Mouse (Mus musculus) stomach, embryonic 15.5 days (tissue): ENCODE results near the gene Nme2. TPM values are rescaled to one million over a fixed set of nuclear protein-coding genes. Genes with fewer than 3 reads are reported as not detected.

Source experiments
- ATAC-seq: fragments of 200-750 bp; cut with Nextera tagmentation; 2 replicates; pipeline ENCODE4 v1.8.0; 2017; ENCODE audit warnings: low read depth, moderate number of reproducible peaks, moderate TSS enrichment; ENCODE audit not compliant: insufficient read depth, low FRiP score
- H3K27ac ChIP-seq: fragments of 300-500 bp; sonication (generic); 2 replicates; pipeline ENCODE4 v1.5.1; 2015; ENCODE audit warnings: mild to moderate bottlenecking, inconsistent platforms
- H3K27me3 ChIP-seq: fragments of 300-500 bp; sonication (generic); replicated peaks from 2 replicates; pipeline ENCODE4 v1.6.1; 2015; ENCODE audit warnings: inconsistent platforms
- H3K36me3 ChIP-seq: fragments of 300-500 bp; sonication (generic); 2 replicates; pipeline ENCODE4 v1.6.1; 2015; ENCODE audit warnings: inconsistent platforms
- H3K4me1 ChIP-seq: fragments of 300-500 bp; sonication (generic); 2 replicates; pipeline ENCODE4 v1.6.1; 2015; ENCODE audit warnings: inconsistent platforms
- H3K4me2 ChIP-seq: fragments of 300-500 bp; sonication (generic); 2 replicates; pipeline ENCODE4 v1.6.1; 2015; ENCODE audit warnings: mild to moderate bottlenecking, inconsistent platforms
- H3K4me3 ChIP-seq: fragments of 300-500 bp; sonication (generic); replicated peaks from 2 replicates; pipeline ENCODE4 v1.5.1; 2015; ENCODE audit warnings: inconsistent platforms
- H3K9ac ChIP-seq: fragments of 300-500 bp; sonication (generic); 2 replicates; pipeline ENCODE4 v1.6.1; 2015; ENCODE audit warnings: inconsistent platforms
- H3K9me3 ChIP-seq: fragments of 300-500 bp; sonication (generic); 2 replicates; pipeline ENCODE4 v1.6.1; 2016; ENCODE audit warnings: inconsistent platforms
- WGBS: fragments of 180-500 bp; shearing (Covaris S2); methylation state at CpG from one replicate; pipeline ENCODE4 v1.1.7; 2015; 5-methylcytosine and 5-hydroxymethylcytosine counted together
- polyA plus RNA-seq: library from polyadenylated mRNA; unstranded; fragments of >200 nt; fragmentation: Nextera tagmentation; extraction: Ambion mirVana; gene quantifications from 2 replicates; pipeline ENCODE4 v1.2.1, GENCODE M21; 2015

The Nme2 gene
- polyA plus RNA-seq, 1 experiment from 2014 or later = 266 TPM

DNA sequence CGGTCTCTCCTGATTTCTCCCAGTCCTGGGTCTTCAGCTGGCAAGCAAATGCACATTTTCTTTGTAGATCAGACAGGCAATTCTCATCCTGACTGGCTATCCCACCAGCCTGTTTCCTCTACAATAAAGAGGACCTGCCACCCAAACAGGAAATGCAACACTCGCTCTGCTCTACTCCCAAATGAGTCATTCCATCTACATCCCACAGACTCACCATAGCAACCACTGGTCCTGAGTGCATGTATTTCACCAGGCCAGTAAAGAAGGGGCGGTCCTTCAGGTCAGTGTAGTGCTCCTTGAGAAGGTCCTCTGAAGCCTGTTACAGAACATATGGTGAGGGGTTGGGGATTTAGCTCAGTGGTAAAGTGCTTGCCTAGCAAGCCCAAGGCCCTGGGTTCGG lies 7.0 kb upstream of the Nme2 start:
- peaks cover 41% of the 10 kb centered on the region for H3K36me3 ChIP-seq
- WGBS = 86% methylated on average over 4 of the region's 4 CpGs
- ATAC-seq = no peak

DNA sequence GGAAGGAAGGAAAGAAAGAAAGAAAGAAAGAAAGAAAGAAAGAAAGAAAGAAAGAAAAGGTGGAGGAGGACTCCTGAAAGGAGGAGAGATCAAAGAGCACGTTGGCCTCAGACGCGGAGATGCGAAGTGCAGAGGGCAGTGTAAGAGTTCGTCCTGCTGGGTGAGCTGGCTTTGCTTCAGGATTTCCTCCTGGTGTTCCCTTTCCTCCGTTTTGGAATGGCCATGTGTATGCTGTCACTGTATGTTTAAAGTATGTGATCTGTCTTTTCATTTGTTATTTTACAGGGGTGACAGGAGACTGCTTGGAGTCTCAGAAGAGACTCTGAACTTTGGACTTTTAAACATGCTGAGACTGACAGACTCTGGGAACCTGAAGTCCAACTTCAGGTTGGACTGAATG lies 5.4 kb upstream of the Nme2 start:
- H3K4me1 ChIP-seq = peaks cover 5% of the 10 kb centered on the region
- H3K27me3 ChIP-seq = no peaks in the 10 kb centered on the region
- 74% methylated on average over 6 of the region's 6 CpGs for whole genome bisulfite sequencing
- ATAC-seq = no peak
- H3K36me3 ChIP-seq = peaks cover 46% of the 10 kb centered on the region
- H3K4me2 ChIP-seq = no peak overlapping the region
- H3K27ac ChIP-seq = no peak overlapping the region
- H3K9me3 ChIP-seq = no peaks in the 10 kb centered on the region
- no peak overlapping the region for H3K9ac ChIP-seq
- no peak overlapping the region for H3K4me3 ChIP-seq

More for the DNA sequence above, 7.0 kb upstream of the Nme2 start:
- no peak overlapping the region for H3K4me3 ChIP-seq
- H3K27me3 ChIP-seq = no peaks in the 10 kb centered on the region
- no peak overlapping the region for H3K9ac ChIP-seq
- no peak overlapping the region for H3K27ac ChIP-seq
- no peaks in the 10 kb centered on the region for H3K9me3 ChIP-seq
- 0 out of 2 replicates have a peak, but pooled peaks cover 5% of the 10 kb centered on the region for H3K4me1 ChIP-seq
- no peak overlapping the region for H3K4me2 ChIP-seq

- no peaks in the 10 kb centered on the region for H3K27me3 ChIP-seq
- H3K9ac ChIP-seq = no peak overlapping the region
- H3K4me2 ChIP-seq = no peak overlapping the region
- 75% methylated on average over 4 of the region's 4 CpGs for WGBS
- H3K9me3 ChIP-seq = no peaks in the 10 kb centered on the region
- no peak for ATAC-seq
- peaks cover 21% of the 10 kb centered on the region for H3K36me3 ChIP-seq
- H3K4me1 ChIP-seq = peaks cover 26% of the 10 kb centered on the region
- H3K27ac ChIP-seq = no peak overlapping the region
- H3K4me3 ChIP-seq = no peak overlapping the region
Observed at GRCm38 (mm10) chr11:93957746-93958145, 1.7 kb upstream of the Nme2 start.

DNA sequence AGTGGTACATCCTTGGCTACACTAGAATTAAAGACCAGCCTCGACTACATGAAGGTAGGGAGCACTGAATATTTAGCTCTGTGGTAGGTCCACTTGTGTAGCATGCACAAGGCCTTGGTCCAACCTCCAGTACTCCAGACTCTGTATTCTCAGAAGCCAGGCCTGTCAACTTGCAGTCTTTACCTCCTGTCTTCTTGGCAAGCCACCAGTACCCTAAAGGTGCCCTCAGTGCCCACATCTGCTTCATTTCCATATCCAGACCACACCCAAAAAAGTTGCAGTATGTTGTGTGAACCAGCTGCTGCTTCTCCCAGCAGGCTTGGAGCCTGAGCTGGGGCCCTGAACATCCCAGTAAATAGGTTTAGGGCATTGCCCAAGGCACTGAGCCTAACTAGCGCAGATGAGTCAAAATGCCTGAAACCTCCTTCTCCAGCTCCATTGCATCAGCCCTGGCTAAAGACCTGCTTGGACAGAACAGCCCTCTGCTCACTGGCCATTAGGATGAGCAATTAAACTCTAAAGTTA lies 1.0 kb upstream of the Nme2 start:
- WGBS = 88% methylated on average over 2 of the region's 2 CpGs
- H3K36me3 ChIP-seq = peaks cover 24% of the 10 kb centered on the region
- H3K27ac ChIP-seq = peak overlapping the region; percentile 93; the same call in 1 of the 2 replicates
- no peak overlapping the region for H3K9ac ChIP-seq
- no peak overlapping the region for H3K4me3 ChIP-seq
- H3K4me1 ChIP-seq = peaks cover 30% of the 10 kb centered on the region
- no peak for ATAC-seq
- no peak overlapping the region for H3K4me2 ChIP-seq
- no peaks in the 10 kb centered on the region for H3K9me3 ChIP-seq
- H3K27me3 ChIP-seq = no peaks in the 10 kb centered on the region

- ATAC-seq = peak; percentile 97
- Histone ChIP-seq H3K27ac (peak overlapping the region; percentile 93), H3K9me3 (no peaks in the 10 kb centered on the region), H3K36me3 (peaks cover 13% of the 10 kb centered on the region), H3K4me3 (peak overlapping the region; percentile 76), H3K27me3 (no peaks in the 10 kb centered on the region), H3K4me1 (peaks cover 30% of the 10 kb centered on the region), H3K4me2 (peak overlapping the region; percentile 81), H3K9ac (peak overlapping the region; percentile 70)
- WGBS = under 1% methylated on average over 65 of the region's 67 CpGs
Observed at GRCm38 (mm10) chr11:93955256-93956150, 556 bp downstream of the Nme2 start.

GRCm38 (mm10) chr11:93954738-93955255 lies 1.3 kb downstream of the Nme2 start:
- peak overlapping the region; percentile 93 for H3K27ac ChIP-seq
- H3K4me3 ChIP-seq = peak overlapping the region; percentile 76
- H3K4me2 ChIP-seq = peak overlapping the region; percentile 81
- peaks cover 7% of the 10 kb centered on the region; the same call in 1 of the 2 replicates for H3K36me3 ChIP-seq
- no peak for ATAC-seq
- 34% methylated on average over 13 of the region's 13 CpGs for WGBS
- peaks cover 30% of the 10 kb centered on the region for H3K4me1 ChIP-seq
- H3K27me3 ChIP-seq = no peaks in the 10 kb centered on the region
- H3K9me3 ChIP-seq = no peaks in the 10 kb centered on the region
- peak overlapping the region; percentile 70 for H3K9ac ChIP-seq

DNA sequence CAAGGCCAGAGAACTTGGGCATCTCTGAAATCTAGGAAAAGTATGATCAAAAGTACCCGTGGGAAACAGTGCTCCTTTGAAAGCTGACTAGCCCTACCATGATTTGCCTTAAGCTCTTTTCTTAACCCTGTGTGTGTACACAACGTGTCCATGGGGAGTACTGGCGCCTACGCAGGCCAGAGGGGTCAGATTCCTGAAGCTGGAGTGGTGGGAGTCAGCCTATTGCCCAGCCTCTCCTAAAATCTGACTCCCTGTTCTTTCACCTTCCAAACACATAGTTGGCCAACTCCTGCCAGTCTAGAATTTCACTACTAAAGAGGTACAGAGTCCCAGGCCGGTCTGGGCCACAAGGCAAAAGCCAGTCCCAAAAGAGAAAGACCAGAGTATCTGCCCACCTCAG lies 3.7 kb downstream of the Nme2 start:
- H3K9me3 ChIP-seq = no peaks in the 10 kb centered on the region
- WGBS = 62% methylated on average over 5 of the region's 5 CpGs
- peaks cover 11% of the 10 kb centered on the region; the same call in 1 of the 2 replicates for H3K36me3 ChIP-seq
- no peak overlapping the region for H3K9ac ChIP-seq
- H3K27ac ChIP-seq = no peak overlapping the region
- peaks cover 30% of the 10 kb centered on the region for H3K4me1 ChIP-seq
- no peak overlapping the region for H3K4me2 ChIP-seq
- no peak for ATAC-seq
- H3K27me3 ChIP-seq = no peaks in the 10 kb centered on the region
- H3K4me3 ChIP-seq = no peak overlapping the region

GRCm38 (mm10) chr11:93950045-93950444 lies 6.0 kb downstream of the Nme2 start:
- Histone ChIP-seq H3K4me1 (peaks cover 21% of the 10 kb centered on the region; the same call in 1 of the 2 replicates), H3K27me3 (no peaks in the 10 kb centered on the region), H3K9ac (no peak overlapping the region), H3K4me3 (no peak overlapping the region), H3K36me3 (peaks cover 11% of the 10 kb centered on the region; the same call in 1 of the 2 replicates), H3K27ac (no peak overlapping the region), H3K9me3 (no peaks in the 10 kb centered on the region), H3K4me2 (no peak overlapping the region)
- ATAC-seq = no peak
- 63% methylated on average over 1 of the region's 1 CpGs for WGBS

DNA sequence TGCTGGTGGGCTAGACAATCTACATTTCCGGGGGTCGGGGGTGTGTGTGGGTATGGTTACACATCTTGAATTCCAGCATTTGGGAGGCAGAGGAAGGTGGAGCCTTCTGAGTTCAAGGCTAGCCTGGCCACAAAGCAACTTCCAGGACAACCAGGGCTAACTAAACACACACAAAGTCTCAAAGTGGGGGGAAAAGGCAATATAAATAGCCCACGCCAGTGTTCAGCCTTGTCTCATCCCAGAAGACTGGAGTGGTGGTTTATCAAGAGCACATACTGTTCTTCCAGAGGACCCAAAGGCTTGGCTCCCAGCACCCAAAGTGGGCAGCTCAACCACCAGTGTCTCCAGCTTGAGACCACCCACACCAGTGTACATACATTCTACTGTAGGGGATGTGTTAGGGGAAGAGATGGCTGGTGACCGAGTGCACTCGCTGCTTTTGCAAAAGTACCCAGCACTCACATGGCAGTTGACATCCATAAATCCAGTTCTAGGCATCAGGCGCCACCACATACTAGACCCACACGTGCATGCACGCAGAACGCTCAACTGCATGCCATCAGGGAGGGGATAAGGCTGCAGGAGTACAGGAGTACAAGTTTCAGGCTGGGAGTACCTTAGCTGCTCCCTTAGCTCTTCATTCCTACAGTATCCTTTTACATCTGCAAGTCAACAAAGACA lies 7.0 kb downstream of the Nme2 start:
- H3K36me3 ChIP-seq = peaks cover 11% of the 10 kb centered on the region; the same call in 1 of the 2 replicates
- peaks cover 15% of the 10 kb centered on the region; the same call in 1 of the 2 replicates for H3K4me1 ChIP-seq
- no peaks in the 10 kb centered on the region for H3K27me3 ChIP-seq
- H3K4me2 ChIP-seq = no peak overlapping the region
- H3K9me3 ChIP-seq = no peaks in the 10 kb centered on the region
- H3K9ac ChIP-seq = no peak overlapping the region
- no peak for ATAC-seq
- H3K4me3 ChIP-seq = no peak overlapping the region
- WGBS = 87% methylated on average over 9 of the region's 9 CpGs
- no peak overlapping the region for H3K27ac ChIP-seq

GRCm38 (mm10) chr11:93944986-93945385 lies 11.1 kb downstream of the Nme2 start:
- H3K4me1 ChIP-seq = no peaks in the 10 kb centered on the region
- no peak overlapping the region for H3K27ac ChIP-seq
- no peak overlapping the region for H3K4me3 ChIP-seq
- no peaks in the 10 kb centered on the region for H3K9me3 ChIP-seq
- no peak overlapping the region for H3K9ac ChIP-seq
- ATAC-seq = no peak
- H3K27me3 ChIP-seq = no peaks in the 10 kb centered on the region
- 81% methylated on average over 3 of the region's 3 CpGs for WGBS
- no peak overlapping the region for H3K4me2 ChIP-seq
- 0 out of 2 replicates have a peak, but pooled peaks cover 16% of the 10 kb centered on the region for H3K36me3 ChIP-seq

DNA sequence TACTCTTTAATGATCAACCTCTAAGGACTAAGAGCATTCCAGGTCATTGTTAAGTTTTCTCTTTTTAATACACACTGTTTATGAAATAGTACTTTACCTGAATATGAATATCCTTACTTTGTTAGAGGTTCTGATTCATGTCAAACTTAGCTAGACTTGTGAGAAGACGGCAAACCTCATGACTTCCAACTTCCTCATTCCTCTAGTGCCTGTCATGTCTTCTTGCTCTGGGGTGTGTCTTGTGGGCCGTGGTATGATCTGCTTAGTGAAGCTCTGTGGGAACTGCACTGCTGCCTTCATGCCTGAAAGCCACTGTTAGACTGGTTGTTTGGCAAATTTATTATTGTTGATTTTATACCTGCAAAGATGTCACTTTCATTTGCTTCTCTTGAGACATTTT lies 15.2 kb downstream of the Nme2 start:
- WGBS = 51% methylated on average over 2 of the region's 2 CpGs
- H3K9me3 ChIP-seq = no peaks in the 10 kb centered on the region
- peaks cover 14% of the 10 kb centered on the region; the same call in 1 of the 2 replicates for H3K36me3 ChIP-seq
- no peak overlapping the region for H3K4me2 ChIP-seq
- ATAC-seq = no peak
- H3K27ac ChIP-seq = no peak overlapping the region
- H3K4me3 ChIP-seq = no peak overlapping the region
- no peaks in the 10 kb centered on the region for H3K4me1 ChIP-seq
- H3K9ac ChIP-seq = no peak overlapping the region
- H3K27me3 ChIP-seq = no peaks in the 10 kb centered on the region
